Mouse (Mus musculus): ENCODE measurements around the gene Npcd. TPM values are rescaled to one million over a fixed set of nuclear protein-coding genes. Genes with fewer than 3 reads are reported as not detected.
A peak's percentile ranks its signal among the peaks of the same experiment; 100 is the strongest.
"Not testable (repeated sequence)": the region's sequence is repeated elsewhere in the genome, so short reads cannot be mapped to it uniquely, and the experiment has no call there.

Npcd gene
- polyA plus RNA-seq, 1 experiment = not detected

DNA sequence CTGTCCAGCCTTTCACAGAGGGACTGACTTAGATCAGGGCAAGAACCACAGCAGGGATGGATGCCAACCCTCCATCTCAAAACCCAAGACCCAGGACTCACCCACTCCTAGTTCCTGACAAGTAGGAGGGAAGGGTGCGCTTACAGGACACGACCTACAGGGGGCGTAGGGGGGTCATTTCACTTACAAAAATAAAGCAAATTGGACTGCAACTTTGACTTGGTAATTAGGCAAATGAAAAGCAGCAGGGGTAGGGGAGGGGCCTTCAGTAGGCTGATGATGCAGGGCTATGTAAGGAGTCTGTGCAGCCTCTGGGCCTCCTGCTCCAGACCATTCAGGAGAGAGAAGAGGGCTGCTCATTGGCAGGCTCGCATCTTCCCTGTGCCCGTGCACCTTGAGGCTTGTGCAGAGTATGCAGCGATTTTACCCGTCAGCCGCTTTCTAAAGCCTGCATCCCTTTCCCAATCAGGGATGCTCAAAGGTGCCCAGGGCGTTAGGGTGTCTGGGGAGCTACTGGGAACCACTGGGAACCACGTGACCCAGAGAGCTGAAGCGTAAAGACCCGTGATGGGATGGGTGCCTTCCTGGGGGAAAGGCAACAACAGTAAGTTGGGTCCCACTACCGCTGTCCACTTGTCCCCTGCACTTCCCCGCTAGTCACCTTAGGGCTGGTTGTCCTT lies 8.8 kb downstream of the Npcd start:
- TF ChIP-seq CTCF (conservative IDR thresholded peaks at IDR 0.05; ENCODE audit: insufficient read depth, insufficient read length, low read depth, low read length) = peak; percentile 49
- TF ChIP-seq POLR2A (IDR thresholded peaks at IDR 0.05; ENCODE audit: low read depth, low read length) = no peak

DNA sequence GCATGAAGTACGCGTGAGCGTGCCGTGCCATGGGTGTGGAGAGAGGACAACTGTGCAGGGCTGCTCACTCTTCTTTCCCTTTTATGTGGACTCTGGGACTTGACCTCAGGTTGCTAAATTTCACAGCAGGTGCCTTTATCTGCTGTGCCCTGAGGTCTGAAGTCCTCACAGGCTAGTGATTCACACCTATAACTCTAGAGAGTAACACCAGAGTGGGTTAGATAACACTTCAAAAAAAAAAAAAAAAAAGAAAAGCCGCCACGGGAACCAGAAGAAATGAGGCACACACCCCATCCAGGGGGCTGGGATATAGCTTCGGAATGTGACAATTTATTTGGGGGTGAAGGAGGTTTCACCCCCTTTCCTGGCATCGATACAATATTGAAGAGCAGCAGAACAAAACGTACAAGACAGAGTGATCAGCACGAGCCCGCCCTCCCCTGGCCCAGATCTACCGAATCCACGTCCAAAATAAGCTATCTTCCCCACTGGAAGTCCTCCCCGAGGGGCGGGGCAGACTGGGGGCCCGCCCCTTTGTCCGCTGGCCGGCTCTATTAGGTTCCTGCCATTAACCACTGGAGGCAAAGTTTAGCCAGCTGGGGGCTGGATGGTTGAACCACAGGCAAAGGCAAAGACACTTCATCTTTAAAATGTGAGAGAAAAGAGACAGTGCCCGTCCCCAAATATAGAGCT lies 10.3 kb downstream of the Npcd start:
- TF ChIP-seq POLR2A (IDR thresholded peaks at IDR 0.05; ENCODE audit: low read depth, low read length) (no peak), CTCF (conservative IDR thresholded peaks at IDR 0.05; ENCODE audit: insufficient read depth, insufficient read length, low read depth, low read length) (no peak)
- Histone ChIP-seq H3K27ac (ENCODE audit: insufficient read depth, low read depth, low read length) (no peak overlapping the region), H3K27me3 (replicated peaks; ENCODE audit: control insufficient read depth, insufficient read depth, low read length) (no peaks in the 10 kb centered on the region), H3K4me1 (ENCODE audit: control insufficient read depth, insufficient read depth, low read length) (no peaks in the 10 kb centered on the region), H3K4me3 (ENCODE audit: insufficient read depth, low read depth, low read length) (no peak overlapping the region), H3K36me3 (ENCODE audit: control insufficient read depth, insufficient read depth, low read length) (no peaks in the 10 kb centered on the region)
- peak; percentile 69 for DNase-seq
- WGBS = 65% methylated on average over 19 of the region's 19 CpGs

More for the DNA sequence above, 8.8 kb downstream of the Npcd start:
- Histone ChIP-seq H3K27me3 (replicated peaks; ENCODE audit: control insufficient read depth, insufficient read depth, low read length) (no peaks in the 10 kb centered on the region), H3K4me3 (ENCODE audit: insufficient read depth, low read depth, low read length) (no peak overlapping the region), H3K4me1 (ENCODE audit: control insufficient read depth, insufficient read depth, low read length) (no peaks in the 10 kb centered on the region), H3K27ac (ENCODE audit: insufficient read depth, low read depth, low read length) (no peak overlapping the region), H3K36me3 (ENCODE audit: control insufficient read depth, insufficient read depth, low read length) (no peaks in the 10 kb centered on the region)
- 71% methylated on average over 14 of the region's 14 CpGs for WGBS
- no peak for DNase-seq

DNA sequence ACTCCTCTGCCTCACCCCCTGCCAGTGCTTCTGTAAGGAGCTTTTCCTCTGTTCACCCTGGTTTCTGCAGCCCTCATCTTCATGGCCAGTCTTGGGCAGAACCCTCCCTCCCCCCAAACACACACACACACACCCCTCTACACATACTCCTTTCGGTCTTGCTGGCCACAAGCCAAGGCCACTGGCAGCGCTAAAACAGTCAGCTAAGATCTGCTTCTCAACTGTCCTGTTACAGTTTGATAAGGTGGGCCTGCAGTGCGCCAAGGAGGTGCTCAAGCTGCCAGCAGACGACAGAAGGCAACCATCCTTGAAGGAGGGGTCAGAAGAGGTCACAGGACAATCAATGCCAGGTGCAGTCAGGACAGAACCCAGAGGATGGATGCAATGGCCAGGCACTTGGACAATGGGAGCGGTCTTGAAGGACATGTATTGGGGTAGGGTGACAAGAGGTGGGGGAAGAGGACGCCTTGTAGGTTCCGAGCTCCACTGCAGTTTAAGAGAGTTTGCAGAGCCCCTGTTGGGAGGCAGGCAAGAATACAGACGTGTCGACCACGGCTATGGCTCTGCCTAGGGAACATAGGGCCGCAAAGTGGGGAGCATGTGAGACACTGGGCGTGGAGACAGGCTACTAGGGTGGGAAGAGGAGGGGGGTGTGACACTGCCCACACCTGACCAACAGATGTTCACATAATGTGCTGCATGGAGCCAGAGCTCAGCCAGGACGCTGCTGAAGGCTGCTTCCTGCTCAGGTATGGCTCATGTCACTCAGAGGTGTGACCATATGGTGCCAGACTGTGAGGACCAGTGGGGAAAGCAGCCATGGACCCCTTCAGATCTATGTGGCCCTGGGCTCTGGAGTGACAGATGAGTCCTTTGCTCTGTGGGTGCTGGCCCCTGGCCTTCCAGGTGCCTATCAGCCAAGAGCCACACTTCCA lies 11.5 kb downstream of the Npcd start:
- WGBS = 64% methylated on average over 13 of the region's 13 CpGs
- no peaks in the 10 kb centered on the region for H3K27me3 ChIP-seq (replicated peaks; ENCODE audit: control insufficient read depth, insufficient read depth, low read length)
- no peak for DNase-seq
- H3K4me1 ChIP-seq (ENCODE audit: control insufficient read depth, insufficient read depth, low read length) = no peaks in the 10 kb centered on the region
- no peak overlapping the region for H3K4me3 ChIP-seq (ENCODE audit: insufficient read depth, low read depth, low read length)
- H3K36me3 ChIP-seq (ENCODE audit: control insufficient read depth, insufficient read depth, low read length) = no peaks in the 10 kb centered on the region
- TF ChIP-seq POLR2A (IDR thresholded peaks at IDR 0.05; ENCODE audit: low read depth, low read length) (no peak), CTCF (conservative IDR thresholded peaks at IDR 0.05; ENCODE audit: insufficient read depth, insufficient read length, low read depth, low read length) (no peak)
- H3K27ac ChIP-seq (ENCODE audit: insufficient read depth, low read depth, low read length) = no peak overlapping the region

DNA sequence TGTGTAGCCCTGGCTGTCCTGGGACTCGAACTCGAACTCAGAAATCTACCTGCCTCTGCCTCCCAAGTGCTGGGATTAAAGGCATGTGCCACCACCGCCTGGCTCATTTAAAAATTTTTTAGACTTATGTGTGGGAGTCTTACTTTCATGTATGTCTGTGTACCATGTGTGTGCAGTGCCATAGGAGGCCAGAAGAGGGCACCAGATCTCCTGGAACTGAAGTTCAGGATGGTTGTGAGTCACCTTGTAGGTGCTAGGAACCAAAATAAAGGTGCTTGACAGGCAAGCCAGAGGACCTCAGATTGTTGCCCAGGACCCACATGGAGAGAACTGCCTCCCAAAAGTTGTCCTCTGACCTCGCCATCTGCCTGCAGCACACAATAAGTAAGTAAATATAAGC lies 15.7 kb downstream of the Npcd start:
- TF ChIP-seq POLR2A (IDR thresholded peaks at IDR 0.05; ENCODE audit: low read depth, low read length) (no peak), CTCF (conservative IDR thresholded peaks at IDR 0.05; ENCODE audit: insufficient read depth, insufficient read length, low read depth, low read length) (0 out of 2 replicates have a peak, but pooled peaks have one; percentile 11)
- no peak for DNase-seq

DNA sequence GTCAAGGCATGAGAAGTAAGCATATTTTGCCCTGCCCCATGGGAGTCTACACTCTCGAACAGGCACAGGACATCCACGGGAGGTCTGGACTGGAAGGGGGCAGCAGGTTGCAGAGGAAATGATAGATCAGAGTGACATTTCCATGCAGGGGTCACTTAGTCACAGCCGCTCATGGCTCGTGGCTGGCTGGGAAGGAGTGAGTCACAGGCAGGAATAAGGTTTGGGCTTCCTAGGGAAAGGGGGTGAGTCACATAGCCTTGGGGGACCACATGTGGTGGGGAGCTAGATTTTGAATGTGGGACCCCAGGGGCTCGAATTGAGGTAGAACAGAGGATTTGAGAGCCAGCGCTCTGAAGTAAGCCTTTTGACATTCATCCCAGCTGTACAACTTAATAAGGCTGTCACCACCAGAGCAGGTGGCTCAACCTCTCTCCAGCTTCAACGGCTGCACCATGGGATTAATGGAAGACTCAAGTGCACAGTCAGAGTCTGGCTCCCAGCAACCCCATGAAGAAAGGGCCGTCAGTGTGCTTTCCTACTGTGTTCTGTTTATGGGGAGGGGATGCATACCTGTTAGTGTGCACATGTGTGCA lies 20.3 kb downstream of the Npcd start:
- TF ChIP-seq POLR2A (IDR thresholded peaks at IDR 0.05; ENCODE audit: low read depth, low read length) = no peak
- no peak for TF ChIP-seq CTCF (conservative IDR thresholded peaks at IDR 0.05; ENCODE audit: insufficient read depth, insufficient read length, low read depth, low read length)
- DNase-seq = no peak
- WGBS = 42% methylated on average over 8 of the region's 8 CpGs

More for the DNA sequence above, 15.7 kb downstream of the Npcd start:
- Histone ChIP-seq H3K27ac (ENCODE audit: insufficient read depth, low read depth, low read length) (no peak overlapping the region), H3K27me3 (replicated peaks; ENCODE audit: control insufficient read depth, insufficient read depth, low read length) (no peaks in the 10 kb centered on the region), H3K4me1 (ENCODE audit: control insufficient read depth, insufficient read depth, low read length) (no peaks in the 10 kb centered on the region), H3K4me3 (ENCODE audit: insufficient read depth, low read depth, low read length) (no peak overlapping the region), H3K36me3 (ENCODE audit: control insufficient read depth, insufficient read depth, low read length) (no peaks in the 10 kb centered on the region)
- 95% methylated on average over 4 of the region's 4 CpGs for WGBS

DNA sequence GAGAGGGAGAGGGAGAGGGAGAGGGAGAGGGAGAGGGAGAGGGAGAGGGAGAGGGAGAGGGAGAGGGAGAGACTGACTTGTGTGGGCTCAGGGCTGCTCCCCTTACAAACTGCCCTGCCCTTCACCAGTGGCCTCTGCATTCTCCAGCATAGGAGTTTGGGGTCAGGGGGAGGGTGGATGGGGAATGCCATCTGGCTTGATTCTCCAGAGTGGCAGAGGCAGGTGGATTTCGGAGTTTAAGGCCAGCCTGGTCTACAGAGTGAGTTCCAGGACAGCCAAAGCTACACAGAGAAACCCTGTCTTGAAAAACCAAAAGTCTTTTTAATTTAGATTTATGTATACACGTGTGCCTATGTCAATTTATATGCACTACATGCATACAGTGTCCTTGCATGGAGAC lies 21.2 kb downstream of the Npcd start:
- H3K4me3 ChIP-seq (ENCODE audit: insufficient read depth, low read depth, low read length); H3K36me3 ChIP-seq (ENCODE audit: control insufficient read depth, insufficient read depth, low read length); H3K4me1 ChIP-seq (ENCODE audit: control insufficient read depth, insufficient read depth, low read length); H3K27me3 ChIP-seq (replicated peaks; ENCODE audit: control insufficient read depth, insufficient read depth, low read length); DNase-seq; H3K27ac ChIP-seq (ENCODE audit: insufficient read depth, low read depth, low read length): not testable (repeated sequence)
- 69% methylated on average over 2 of the region's 2 CpGs for WGBS

More for the DNA sequence above, 20.3 kb downstream of the Npcd start:
- H3K27ac ChIP-seq (ENCODE audit: insufficient read depth, low read depth, low read length) = no peak overlapping the region
- no peaks in the 10 kb centered on the region for H3K36me3 ChIP-seq (ENCODE audit: control insufficient read depth, insufficient read depth, low read length)
- no peak overlapping the region for H3K4me3 ChIP-seq (ENCODE audit: insufficient read depth, low read depth, low read length)
- no peaks in the 10 kb centered on the region for H3K4me1 ChIP-seq (ENCODE audit: control insufficient read depth, insufficient read depth, low read length)
- no peaks in the 10 kb centered on the region for H3K27me3 ChIP-seq (replicated peaks; ENCODE audit: control insufficient read depth, insufficient read depth, low read length)
